Comparison of ENCODE assay signal across 18 mouse cellular contexts in genomic region chr15:60132701-60133100, GRCm38 (mm10).
DNase-seq lines count a peak whose midpoint lies in the region; ATAC-seq lines count a peak whose summit lies in the region.
"Had no signal": no experiment of that assay in that cellular context is flagged by ENCODE, and none has a peak within 500 bp of the region (broad histone marks: within the 10 kb centered on the region; RNA-seq: fewer than 3 reads in every experiment).

No protein-coding gene starts in this region.

- peak; percentile 85 for DNase-seq in heart, adult 11 months
- no peak for DNase-seq in heart, adult 9 months (ENCODE audit: low spot score in 2 of 2)
- DNase-seq in thymus, postnatal 0 days (ENCODE audit: low spot score): peak; percentile 12
- DNase-seq in thymus, postnatal 25 days: no peak
- no peak for DNase-seq in urinary bladder, postnatal 14 days (ENCODE audit: low spot score)
- no peak for DNase-seq in embryo, embryonic 10 days (ENCODE audit: low spot score)
- DNase-seq: adrenal gland, postnatal 14 days; B cell, adult 2 months; cerebellum, adult 11-12 months; cerebellum, adult 9-10 months; cerebellum, postnatal 25 days; forebrain, postnatal 0 days; gastrocnemius, postnatal 14 days; heart, postnatal 10 days; heart, postnatal 4 days had no signal

- ATAC-seq in inflammation-experienced regulatory T-cells, adult 6 months: peak; percentile 72
- ATAC-seq: forebrain, postnatal 0 days; hindbrain, embryonic 16.5 days; intestine, embryonic 15.5 days had no signal

Comparison
In these comparisons a context has a peak if more than half of its experiments do, and no peak if none do; other contexts are left out.
1. DNase-seq: peak in heart, adult 11 months (single experiment) and thymus, postnatal 0 days (single experiment); none in heart, adult 9 months (0 of 2), thymus, postnatal 25 days (single experiment), urinary bladder, postnatal 14 days (single experiment) and embryo, embryonic 10 days (single experiment).